Mouse (Mus musculus): Measurements from ENCODE around the gene Plac9a.
"Not testable (repeated sequence)": the region's sequence is repeated elsewhere in the genome, so short reads cannot be mapped to it uniquely, and the experiment has no call there.

The Plac9a gene

DNA sequence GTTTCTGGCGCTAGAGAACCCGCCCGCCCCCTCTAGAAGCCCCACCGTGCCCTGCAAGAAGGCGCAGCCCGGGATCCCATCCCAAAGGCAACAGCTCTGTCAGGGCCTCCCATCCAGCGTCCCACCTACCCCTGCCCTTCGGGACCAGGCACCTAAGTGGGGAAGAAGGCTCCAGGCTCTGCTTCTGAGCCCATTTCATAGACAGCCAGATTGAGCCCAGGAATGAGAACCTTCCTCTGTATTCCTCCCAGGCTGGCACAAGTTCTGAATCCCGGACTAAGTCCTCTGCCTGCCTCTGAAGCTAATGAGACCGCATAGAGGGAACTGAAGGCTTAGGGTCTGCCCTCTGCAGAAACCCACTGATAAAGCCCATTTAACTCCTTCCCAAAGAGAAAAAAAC is at the start of gene Plac9a:
Plac9a (minus strand) TSS at position 101 of the 400 bp plus-strand sequence.
- DNase-seq (ENCODE audit: low spot score in 2 of 2) = not testable (repeated sequence)

DNA sequence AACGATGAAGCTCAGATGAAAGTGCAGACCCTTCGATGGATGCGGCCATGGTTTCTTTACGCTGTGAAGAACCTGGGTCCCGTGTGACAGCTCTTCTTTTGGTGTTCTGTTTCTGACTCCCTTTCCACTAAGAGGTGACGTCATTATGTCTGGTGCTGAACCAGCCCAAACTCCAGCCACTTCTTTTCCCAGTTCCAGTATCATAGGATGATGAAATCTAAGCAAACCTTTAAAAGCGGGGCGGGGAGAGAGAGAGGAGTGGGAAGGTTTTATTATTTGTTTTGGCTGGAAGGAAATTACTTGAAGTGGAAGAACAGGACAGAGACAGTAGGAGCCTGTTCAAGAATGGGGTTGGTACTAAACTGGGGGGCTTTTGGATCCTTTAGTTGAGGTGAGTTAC is 35.1 kb upstream of the Plac9a start, which contains the start of gene Cphx1:
Cphx1 (plus strand) TSS at position 301 of the 400 bp plus-strand sequence.
- not testable (repeated sequence) for DNase-seq (ENCODE audit: low spot score in 2 of 2)

DNA sequence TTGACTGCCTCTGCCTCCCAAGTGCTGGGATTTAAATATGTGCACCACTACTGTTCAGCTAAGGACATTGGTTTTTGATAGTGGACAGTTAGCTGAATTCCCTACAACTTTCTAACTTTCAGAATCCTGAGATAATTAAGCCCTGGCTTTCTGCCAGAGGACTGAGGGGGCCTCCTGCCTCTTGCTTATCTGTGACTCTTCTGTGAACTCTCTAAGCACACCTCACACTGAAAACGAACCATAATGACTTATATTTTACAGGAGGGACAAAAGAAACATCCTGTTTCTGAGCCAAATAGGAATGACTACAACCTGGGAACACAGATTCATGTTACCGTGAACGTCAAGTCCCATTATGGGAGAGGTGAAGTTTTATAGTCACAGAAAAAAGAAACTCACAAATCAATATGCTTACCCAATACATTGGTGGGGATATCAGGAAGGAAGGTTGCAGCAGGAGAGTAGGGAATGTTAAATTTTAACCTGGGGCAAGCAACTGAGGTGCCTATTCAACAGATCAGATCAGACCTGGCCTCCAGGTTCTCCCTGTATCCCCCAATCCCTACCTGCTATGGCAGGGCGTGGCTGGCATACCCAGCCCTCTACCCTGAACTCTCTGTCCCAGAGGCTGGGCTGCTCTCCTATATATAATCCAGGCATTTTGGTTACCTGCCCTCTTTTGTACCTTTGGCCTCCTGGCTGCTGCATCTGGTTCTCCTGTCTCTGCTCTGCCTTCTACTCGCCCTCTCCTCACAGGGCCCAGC is 34.1 kb upstream of the Plac9a start:
- not testable (repeated sequence) for DNase-seq (ENCODE audit: low spot score in 2 of 2)

DNA sequence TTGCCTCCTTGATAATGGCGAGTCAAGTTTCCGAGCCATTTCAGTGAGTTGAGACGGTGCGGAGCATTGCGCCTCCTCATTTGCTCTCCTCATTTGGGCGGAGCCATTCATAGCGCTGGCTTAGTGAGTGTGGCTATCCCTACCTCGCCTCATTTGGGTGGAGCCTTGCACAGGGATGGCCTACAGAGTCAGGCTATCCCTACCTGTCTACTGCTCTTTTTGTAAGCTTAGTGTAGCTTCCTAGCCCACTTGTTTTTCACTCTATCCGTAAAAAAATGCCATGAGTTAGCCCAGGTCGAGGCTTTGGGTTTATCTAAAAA is 24.6 kb upstream of the Plac9a start, which contains the start of gene Tmem254a:
Tmem254a (minus strand) TSS at position 111 of the 320 bp plus-strand sequence.
- DNase-seq (ENCODE audit: low spot score in 2 of 2) = not testable (repeated sequence)

DNA sequence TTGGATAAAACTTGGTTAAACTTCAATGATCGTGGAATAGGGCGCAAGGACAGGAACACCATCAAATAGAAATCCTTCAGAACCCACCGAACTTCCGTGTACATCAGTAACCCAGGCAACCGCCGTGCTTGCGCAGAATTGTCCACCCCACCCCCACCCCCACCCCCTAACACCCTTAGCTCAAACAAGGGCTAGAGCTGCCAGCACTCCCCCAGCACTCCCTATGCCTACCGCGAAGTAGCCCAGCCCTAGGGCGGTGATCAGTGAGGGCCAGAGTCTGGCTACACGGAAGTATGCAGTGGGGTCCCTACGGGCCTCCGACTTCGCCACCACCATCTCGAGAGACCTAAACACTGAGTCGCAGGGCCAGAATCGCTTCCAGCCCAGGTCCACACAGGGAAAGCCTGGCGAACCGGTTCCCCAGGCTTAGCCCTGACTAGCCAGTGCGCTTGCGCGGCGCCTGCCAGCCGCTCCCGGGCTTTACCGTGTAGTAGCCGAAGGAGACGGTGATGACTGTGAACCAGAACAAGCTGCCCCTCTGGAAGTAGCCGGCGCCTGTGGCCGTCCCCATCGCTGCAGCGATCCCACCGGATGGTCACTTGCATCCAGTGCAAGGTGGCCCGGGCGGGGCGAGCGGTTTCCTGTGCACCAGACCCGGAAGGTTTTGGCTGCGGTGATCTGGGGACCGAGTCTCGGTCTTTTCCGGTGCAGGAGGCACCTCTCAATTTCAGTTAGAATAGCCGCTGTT is 24.1 kb upstream of the Plac9a start:
- DNase-seq (ENCODE audit: low spot score in 2 of 2) = not testable (repeated sequence)

DNA sequence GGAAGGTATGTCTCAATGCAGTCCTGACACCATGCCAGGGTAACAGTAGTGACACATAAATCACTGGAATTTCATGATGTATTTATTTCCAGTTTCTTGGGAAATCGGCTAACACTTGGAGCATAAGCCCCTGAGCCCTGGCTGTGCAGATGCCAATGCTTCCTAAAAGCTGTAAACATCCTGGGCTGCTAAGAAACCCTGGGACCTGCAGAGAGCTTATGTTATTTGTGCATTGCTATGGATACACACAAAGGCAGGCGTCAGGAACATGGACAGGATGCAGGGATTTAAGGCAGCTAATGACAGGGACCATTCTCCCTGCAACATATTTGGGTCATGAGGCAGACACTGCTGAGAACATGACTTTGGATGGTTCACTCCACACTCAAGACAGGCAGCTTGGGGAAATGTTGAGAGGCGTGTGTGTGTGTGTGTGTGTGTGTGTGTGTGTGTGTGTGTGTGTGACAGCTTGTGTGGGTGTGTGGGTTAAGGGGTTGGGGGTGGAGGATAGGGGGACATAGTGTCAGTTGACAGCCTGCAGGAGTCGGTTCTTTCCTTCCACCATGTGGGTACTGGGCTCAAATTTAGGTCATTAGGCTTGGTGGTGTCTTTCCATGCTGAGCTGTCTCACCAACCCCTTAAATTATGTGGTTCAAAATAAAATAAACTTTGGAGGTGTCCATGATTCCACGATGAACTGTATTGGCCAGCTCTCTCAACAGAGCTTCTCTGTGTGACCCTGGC is 15.7 kb upstream of the Plac9a start:
- DNase-seq (ENCODE audit: low spot score in 2 of 2) = not testable (repeated sequence)

DNA sequence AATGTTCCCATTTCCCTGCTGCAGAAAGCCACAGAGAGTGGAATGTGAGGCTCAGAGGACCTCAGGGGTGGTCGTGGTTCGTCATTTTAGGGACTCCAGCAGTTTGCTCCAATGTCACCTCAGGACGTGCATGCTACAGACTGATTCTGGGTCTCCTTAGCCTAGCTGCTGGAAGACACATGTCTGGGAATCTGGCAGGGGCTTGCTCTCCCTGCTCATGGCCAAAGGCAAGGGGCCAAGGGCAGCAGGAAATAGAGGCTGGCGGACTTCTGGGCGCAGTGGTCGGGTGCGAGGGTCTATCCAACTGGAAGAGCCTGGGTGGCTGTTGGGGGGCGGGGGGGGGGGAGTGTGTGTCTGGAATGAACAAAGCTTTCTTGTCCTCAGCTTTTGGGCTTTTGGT is 6.1 kb upstream of the Plac9a start:
- DNase-seq (ENCODE audit: low spot score in 2 of 2) = not testable (repeated sequence)

DNA sequence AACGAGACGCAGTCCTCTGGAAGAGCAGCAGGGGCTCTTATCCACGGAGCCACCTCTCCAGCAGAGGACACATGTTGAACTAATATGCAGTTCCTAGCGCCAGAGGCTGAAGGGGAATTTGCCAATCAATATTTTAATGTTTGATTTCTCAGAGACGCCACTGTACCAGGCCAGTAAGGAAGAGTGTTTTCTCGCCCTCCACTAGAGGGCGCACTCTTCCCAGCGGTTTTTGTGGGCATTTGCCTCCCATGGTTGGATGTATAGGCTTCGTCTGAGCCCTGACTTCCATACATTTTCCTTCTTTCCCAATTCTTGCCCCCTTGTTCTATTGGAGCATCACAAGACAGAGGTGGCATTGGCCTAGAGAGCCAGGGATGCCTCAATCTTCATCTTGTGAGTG is 4.4 kb upstream of the Plac9a start:
- not testable (repeated sequence) for DNase-seq (ENCODE audit: low spot score in 2 of 2)

DNA sequence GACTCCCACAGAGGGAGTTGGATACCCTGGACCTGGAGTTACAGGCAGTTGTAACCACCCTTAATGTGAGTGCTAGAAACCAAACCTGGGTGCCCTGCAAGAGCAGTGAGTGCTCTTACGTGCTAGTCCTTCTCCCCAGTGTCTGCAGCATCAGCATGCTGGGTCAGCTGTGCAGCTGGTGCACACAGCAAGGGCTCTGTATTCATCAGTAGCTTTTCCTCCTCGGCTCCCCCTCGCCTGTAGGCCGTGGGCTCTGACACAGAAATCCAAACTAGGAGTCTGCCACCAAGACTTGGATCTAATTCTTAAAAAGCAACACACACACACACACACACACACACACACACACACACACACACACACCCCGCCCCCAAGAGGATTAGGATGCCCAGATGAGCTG is 2.3 kb upstream of the Plac9a start:
- peak in 1 of 2 experiments; percentile 2 for DNase-seq (ENCODE audit: low spot score in 2 of 2)

DNA sequence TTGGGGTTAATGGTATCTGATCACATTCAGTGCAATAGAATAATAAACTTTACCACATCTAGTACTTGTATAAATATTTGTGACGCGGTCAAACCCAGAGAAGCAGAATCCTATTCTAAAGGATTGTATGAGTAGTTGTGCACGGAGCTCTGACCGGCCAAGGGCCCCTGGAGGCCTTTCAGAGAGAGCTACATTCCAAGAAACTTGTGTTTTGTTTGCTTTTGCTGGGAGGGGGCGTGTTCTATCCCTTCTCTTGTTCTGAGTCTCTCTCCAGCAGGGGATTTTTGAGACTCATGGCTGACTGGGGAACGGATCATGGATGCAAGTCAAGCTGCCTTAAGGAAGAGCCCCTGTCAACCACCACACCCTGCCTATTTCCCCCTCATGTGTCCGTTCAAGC is 7.2 kb downstream of the Plac9a start:
- DNase-seq (ENCODE audit: low spot score in 2 of 2) = not testable (repeated sequence)

DNA sequence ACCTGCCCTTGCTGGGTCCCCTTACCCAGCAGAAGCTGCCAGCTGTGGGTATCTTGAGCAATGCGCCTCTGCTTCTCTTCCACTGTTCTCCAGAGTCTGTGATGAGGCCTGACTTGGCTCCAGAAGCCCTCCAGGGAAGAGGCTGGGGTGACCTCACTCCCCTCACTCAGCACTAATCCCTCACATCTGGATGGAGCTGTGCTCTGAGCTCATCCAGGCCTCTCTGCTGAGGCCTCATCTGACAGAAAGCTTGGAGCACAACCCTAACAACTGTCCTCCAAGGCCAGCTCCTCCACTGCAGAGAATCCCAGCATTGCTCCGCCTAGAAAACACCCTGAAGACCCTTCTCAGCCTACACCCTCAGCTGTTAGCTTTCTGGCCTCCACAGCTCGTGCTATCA is 8.3 kb downstream of the Plac9a start:
- DNase-seq (ENCODE audit: low spot score in 2 of 2) = not testable (repeated sequence)

DNA sequence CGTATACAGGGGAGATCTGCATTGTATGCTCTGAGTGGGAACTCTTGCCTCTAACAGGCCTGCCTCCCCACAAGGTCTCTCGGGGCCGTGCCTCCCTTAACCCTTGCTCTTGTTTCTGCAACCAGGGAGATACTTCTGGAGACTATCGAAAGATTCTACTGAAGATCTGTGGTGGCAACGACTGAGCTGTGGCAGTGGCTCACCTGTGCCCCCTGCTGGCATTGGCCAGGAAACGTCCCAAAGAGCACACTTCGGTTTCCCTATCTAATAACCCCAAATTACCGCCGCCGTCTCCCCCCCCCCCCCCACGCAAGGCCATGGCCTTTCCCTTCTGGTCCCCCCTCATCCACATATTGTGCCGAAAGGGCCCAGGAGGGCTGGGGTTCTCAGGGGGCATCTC is 17.0 kb downstream of the Plac9a start:
- DNase-seq (ENCODE audit: low spot score in 2 of 2) = not testable (repeated sequence)

DNA sequence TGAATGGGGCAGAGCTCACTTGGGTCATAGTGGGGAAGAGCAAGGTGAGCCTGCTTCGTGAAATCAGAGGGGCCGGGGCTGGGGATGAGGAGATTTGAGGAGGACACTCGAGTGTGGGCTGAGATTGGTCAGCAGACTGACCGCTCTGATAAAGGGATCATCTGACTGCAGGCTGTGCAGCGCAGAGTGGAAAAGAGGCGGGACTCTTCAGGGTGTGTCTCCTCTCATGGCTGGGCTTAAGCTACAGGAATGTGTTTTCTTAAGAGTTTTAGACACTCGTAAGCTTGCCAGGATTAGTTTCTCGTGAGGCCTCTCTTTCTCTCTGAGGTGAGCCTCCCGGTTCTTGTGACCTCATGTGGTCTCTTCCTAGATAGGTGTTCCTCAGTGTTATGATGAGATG is 21.1 kb downstream of the Plac9a start:
- not testable (repeated sequence) for DNase-seq (ENCODE audit: low spot score in 2 of 2)

DNA sequence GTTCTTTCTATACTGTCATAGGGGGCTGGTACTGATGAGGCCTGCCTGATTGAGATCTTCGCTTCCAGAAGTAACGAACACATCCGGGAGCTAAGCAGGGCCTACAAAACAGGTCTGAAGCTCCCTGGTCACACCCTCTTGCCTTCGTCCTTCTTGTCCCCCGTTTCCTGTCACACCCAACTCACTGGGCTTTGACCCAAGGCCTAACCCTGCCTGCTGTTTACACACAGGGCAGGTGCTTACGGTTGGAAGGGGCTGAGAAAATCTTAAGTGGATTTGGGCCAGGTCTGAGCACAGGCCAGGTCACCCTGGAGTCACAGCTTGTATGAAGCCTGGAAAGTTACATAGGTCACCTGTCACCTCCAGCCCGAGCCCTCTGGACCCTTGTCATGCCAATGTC is 26.3 kb downstream of the Plac9a start:
- DNase-seq (ENCODE audit: low spot score in 2 of 2) = not testable (repeated sequence)

DNA sequence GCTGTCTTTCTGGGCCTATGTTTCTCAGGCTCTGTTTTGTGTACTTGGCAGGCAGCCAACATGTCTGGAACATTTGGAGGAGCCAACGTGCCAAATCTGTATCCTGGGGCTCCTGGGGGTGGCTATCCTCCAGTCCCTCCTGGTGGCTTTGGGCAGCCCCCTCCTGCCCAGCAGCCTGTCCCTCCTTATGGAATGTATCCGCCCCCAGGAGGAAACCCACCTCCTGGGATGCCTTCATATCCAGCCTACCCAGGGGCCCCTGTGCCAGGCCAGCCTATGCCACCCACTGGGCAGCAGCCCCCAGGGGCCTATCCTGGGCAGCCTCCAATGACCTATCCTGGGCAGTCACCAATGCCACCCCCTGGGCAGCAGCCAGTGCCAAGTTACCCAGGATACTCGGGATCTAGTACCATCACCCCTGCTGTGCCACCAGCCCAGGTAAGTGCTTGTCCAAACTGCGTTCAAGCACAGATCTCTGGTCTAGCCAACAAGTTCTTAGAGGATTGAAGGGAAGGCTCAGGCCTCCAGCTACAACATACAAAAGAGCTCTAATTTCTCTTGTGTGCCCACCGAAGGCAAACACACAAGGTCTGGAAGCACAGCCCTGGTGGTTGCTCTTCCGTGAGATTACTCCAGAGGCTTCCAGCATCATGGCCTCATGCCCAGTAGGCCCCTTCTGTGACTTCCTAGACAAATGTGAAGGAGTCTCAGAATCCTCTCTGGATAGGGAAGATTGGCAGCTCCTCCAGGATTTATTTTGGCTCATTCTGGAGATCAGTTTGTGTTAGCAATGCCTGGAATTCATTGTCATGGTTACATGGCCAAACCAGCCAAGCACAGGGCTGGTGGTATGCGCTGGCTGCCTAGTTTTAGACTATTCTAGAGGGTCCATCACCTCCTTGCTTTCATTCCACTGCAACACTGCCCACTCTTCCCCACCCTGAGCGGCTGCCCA is 30.2 kb downstream of the Plac9a start:
- DNase-seq (ENCODE audit: low spot score in 2 of 2) = peak in 1 of 2 experiments; percentile 65

DNA sequence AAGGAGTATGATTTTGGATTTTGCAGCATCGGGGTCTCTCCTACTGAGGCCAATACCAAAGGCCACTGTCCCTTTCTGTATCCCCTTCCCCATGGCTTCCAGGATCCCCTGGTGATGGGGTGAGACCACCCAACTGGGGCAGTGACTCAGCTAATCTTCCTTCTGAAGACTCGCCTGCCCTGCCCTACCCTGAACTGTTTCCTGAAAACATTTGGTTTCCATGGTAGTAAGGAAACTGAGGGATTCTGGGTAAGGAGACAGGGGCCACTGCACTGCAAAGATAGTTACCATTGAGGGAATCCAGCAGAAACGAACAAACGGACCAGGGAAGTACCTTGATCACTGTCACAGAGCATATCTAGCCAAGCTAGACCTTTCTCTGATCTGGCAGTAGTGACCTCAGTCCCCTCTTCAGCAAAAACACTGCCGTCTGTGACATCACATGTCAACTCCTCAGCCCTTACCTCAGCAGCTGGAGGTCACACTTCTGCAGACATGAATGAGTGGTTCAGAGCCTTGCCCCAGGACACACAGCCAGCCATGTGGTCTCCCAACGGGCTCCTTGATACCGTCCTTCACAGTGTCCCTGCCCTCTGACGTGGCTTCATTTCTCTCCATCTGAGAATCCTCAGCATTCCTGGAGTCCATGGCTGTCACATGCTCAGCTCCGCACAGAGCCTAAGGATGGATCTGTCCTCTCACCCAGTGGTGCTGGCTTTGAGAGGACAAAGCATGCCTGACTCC is 33.6 kb downstream of the Plac9a start:
- DNase-seq (ENCODE audit: low spot score in 2 of 2) = no peak

DNA sequence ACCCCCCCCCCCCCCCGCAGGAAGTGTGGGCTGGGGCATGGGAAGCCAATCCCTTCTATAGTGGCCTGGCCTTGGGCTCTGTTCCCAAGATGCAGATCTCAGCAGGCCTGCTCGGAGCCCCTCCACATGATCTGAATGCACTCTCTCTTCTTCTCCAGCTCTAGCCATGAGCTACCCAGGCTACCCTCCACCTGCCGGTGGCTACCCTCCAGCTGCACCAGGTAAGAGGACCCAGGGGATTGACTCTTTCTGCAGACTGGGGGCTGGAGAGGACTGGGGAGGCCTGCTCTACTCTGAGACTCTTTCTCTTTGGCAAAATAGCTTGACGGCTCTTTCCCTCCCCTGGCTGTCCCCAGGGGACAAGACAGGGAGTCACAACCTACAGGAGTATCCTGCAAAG is 34.2 kb downstream of the Plac9a start:
- DNase-seq (ENCODE audit: low spot score in 2 of 2) = no peak

DNA sequence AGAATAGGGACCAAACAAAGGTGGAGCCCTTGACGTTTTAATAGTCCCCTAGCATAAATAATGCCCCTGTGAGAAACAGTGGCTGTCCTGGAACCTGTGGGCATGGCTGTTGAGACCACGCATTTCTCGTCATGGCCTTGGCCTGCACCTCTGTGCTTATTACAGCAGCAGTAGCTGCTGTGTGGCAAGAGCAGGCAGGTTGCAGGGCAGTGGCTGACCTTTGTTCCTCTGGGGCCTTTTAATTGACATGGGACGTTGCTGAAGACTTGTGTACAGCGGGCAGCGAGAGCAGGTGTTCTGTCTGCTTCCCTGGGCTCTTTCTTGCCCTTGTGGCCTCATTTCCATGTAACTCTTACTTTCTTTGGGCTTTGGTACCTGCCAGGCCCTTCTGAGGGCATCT is 35.1 kb downstream of the Plac9a start:
- DNase-seq (ENCODE audit: low spot score in 2 of 2) = no peak

DNA sequence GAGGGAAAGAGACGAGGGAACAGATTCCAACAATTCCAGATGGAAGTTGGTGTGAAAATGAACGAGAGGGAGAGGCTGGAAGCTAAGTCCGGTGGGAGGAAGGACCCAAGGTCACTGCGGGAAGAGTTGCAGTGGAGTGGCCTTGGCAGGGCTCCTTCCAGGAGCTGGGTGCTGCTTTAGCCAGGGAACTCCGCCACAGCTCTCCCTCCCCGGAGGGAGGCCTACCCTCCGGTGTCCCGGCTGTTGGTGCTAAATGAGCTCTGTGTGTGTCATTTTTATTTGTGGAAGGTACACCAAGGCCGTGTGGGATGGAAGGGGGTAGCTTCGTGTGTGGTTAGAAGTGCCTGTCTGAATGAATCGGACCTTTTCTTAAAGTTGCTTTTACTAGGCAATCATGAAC is 36.1 kb downstream of the Plac9a start:
- DNase-seq (ENCODE audit: low spot score in 2 of 2) = no peak

DNA sequence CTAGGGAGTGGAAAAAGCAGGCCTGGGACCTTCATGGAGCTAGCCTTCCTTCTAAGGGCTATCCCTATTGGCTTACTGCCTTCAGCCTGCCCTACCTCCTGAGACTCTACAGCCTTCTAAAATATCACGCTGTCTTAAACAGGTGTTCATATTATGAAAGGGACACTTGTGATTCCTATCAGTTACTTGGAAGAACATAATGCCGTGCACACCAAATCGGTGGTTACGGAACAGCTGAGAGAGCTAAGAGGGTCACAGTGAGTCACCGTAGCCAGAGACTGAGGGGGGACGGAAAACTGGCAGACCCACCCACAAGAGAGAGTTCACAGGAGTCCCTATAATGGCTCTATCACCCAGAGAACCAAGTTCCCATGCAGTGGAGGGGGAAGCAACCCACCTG is 36.5 kb downstream of the Plac9a start:
- no peak for DNase-seq (ENCODE audit: low spot score in 2 of 2)
